In the genomic region with DNA sequence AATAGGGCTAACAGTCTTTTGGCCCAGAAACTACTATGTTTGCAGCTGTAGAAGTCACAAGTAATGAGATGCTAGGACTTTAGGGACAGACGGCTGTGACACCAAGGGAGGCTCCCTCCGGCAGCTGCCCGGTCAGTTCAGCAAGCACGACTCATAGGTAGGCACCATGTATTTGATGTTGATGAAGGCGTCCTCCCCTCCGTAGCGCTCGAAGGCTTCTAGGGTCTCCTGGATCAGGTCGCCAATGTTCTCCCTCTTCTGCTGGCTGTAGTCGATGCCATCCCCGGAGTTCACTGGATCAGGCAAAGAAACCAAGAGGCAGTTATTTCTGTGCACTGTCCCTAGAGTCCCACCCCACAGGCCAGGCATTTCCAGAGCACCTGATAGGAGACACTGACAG, we compare ENCODE assay signal across 14 mouse cellular contexts.
"Had no signal": no experiment of that assay in that cellular context is flagged by ENCODE, and none has a peak within 500 bp of the region (broad histone marks: within the 10 kb centered on the region; RNA-seq: fewer than 3 reads in every experiment).

No protein-coding gene starts in this region.

- H3K27ac ChIP-seq: kidney, postnatal 0 days; liver, embryonic 13.5 days; midbrain, embryonic 12.5 days; neural tube, embryonic 13.5 days; stomach, embryonic 15.5 days had no signal

- H3K4me1 ChIP-seq: stomach, embryonic 15.5 days had no signal

- DNase-seq: kidney, adult 2 months; kidney, postnatal 25 days; liver, embryonic 13.5 days; lung, adult 2 months; lung, postnatal 14 days; retina, postnatal 1 day; right cerebral cortex, postnatal 25 days; spleen, adult 18-20 months; thymus, postnatal 25 days had no signal

- H3K4me3 ChIP-seq: liver, embryonic 13.5 days; midbrain, embryonic 12.5 days; myocyte; neural tube, embryonic 13.5 days; stomach, embryonic 15.5 days had no signal
